Mouse (Mus musculus): ENCODE results near the gene Rad51b. TPM values are rescaled to one million over a fixed set of nuclear protein-coding genes. Genes with fewer than 3 reads are reported as not detected.

Rad51b gene
- total and polyA plus RNA-seq, 3 experiments = 0.47 to 0.50 (median 0.49) TPM

- H3K9ac ChIP-seq (ENCODE audit: low read depth, low read length) = no peak overlapping the region
- DNase-seq = no peak
- H3K79me2 ChIP-seq (replicated peaks; ENCODE audit: control insufficient read depth, insufficient read depth, low read length) = no peaks in the 10 kb centered on the region
- TF ChIP-seq CTCF (IDR thresholded peaks at IDR 0.05) (no peak), EP300 (IDR thresholded peaks at IDR 0.05; ENCODE audit: insufficient read depth, low read depth, low read length) (no peak), POLR2A (IDR thresholded peaks at IDR 0.05; ENCODE audit: insufficient read depth, low read depth, low read length) (no peak)
- no peaks in the 10 kb centered on the region for H3K27me3 ChIP-seq (ENCODE audit: control insufficient read depth, insufficient read depth, low read length)
- WGBS = 100% methylated on average over 1 of the region's 1 CpGs
- H3K4me1 ChIP-seq (ENCODE audit: control insufficient read depth, insufficient read depth, low read length) = peaks cover under 1% of the 10 kb centered on the region; the same call in 1 of the 2 replicates
- H3K27ac ChIP-seq = no peak overlapping the region
- no peaks in the 10 kb centered on the region for H3K36me3 ChIP-seq (ENCODE audit: control insufficient read depth, insufficient read depth, low read length)
- intact Hi-C loops (cut with DNase I) = no loop called here
- no peak overlapping the region for H3K4me3 ChIP-seq
Measured at GRCm38 (mm10) chr12:79803670-79804069, 506.6 kb downstream of the Rad51b start.

GRCm38 (mm10) chr12:79804776-79805524 lies 507.9 kb downstream of the Rad51b start:
- Histone ChIP-seq H3K4me3 (no peak overlapping the region), H3K9ac (ENCODE audit: low read depth, low read length) (no peak overlapping the region), H3K27me3 (ENCODE audit: control insufficient read depth, insufficient read depth, low read length) (no peaks in the 10 kb centered on the region), H3K27ac (no peak overlapping the region), H3K4me1 (ENCODE audit: control insufficient read depth, insufficient read depth, low read length) (peaks cover 2% of the 10 kb centered on the region), H3K36me3 (ENCODE audit: control insufficient read depth, insufficient read depth, low read length) (no peaks in the 10 kb centered on the region), H3K79me2 (replicated peaks; ENCODE audit: control insufficient read depth, insufficient read depth, low read length) (no peaks in the 10 kb centered on the region)
- no peak for TF ChIP-seq POLR2A (IDR thresholded peaks at IDR 0.05; ENCODE audit: insufficient read depth, low read depth, low read length)
- TF ChIP-seq EP300 (IDR thresholded peaks at IDR 0.05; ENCODE audit: insufficient read depth, low read depth, low read length) = no peak
- TF ChIP-seq CTCF (IDR thresholded peaks at IDR 0.05) = no peak
- intact Hi-C loops (cut with DNase I) = no loop called here
- no peak for DNase-seq
- WGBS = 92% methylated on average over 8 of the region's 8 CpGs

- Histone ChIP-seq H3K27ac (no peak overlapping the region), H3K27me3 (ENCODE audit: control insufficient read depth, insufficient read depth, low read length) (no peaks in the 10 kb centered on the region), H3K9ac (ENCODE audit: low read depth, low read length) (no peak overlapping the region), H3K4me1 (ENCODE audit: control insufficient read depth, insufficient read depth, low read length) (peaks cover 2% of the 10 kb centered on the region), H3K79me2 (replicated peaks; ENCODE audit: control insufficient read depth, insufficient read depth, low read length) (no peaks in the 10 kb centered on the region), H3K36me3 (ENCODE audit: control insufficient read depth, insufficient read depth, low read length) (no peaks in the 10 kb centered on the region), H3K4me3 (no peak overlapping the region)
- no peak for TF ChIP-seq CTCF (IDR thresholded peaks at IDR 0.05)
- TF ChIP-seq POLR2A (IDR thresholded peaks at IDR 0.05; ENCODE audit: insufficient read depth, low read depth, low read length) = no peak
- no peak for TF ChIP-seq EP300 (IDR thresholded peaks at IDR 0.05; ENCODE audit: insufficient read depth, low read depth, low read length)
- WGBS = 82% methylated on average over 4 of the region's 4 CpGs
- intact Hi-C loops (cut with DNase I) = no loop called here
- DNase-seq = no peak
Measured at GRCm38 (mm10) chr12:79806990-79807389, 509.9 kb downstream of the Rad51b start.

- no peak overlapping the region for H3K27ac ChIP-seq
- peaks cover 2% of the 10 kb centered on the region for H3K4me1 ChIP-seq (ENCODE audit: control insufficient read depth, insufficient read depth, low read length)
- no peak for TF ChIP-seq EP300 (IDR thresholded peaks at IDR 0.05; ENCODE audit: insufficient read depth, low read depth, low read length)
- no peak overlapping the region for H3K4me3 ChIP-seq
- no peak overlapping the region for H3K9ac ChIP-seq (ENCODE audit: low read depth, low read length)
- no peak for DNase-seq
- H3K27me3 ChIP-seq (ENCODE audit: control insufficient read depth, insufficient read depth, low read length) = no peaks in the 10 kb centered on the region
- H3K79me2 ChIP-seq (replicated peaks; ENCODE audit: control insufficient read depth, insufficient read depth, low read length) = no peaks in the 10 kb centered on the region
- 74% methylated on average over 10 of the region's 10 CpGs for WGBS
- no peaks in the 10 kb centered on the region for H3K36me3 ChIP-seq (ENCODE audit: control insufficient read depth, insufficient read depth, low read length)
- intact Hi-C loops (cut with DNase I) = no loop called here
Measured at GRCm38 (mm10) chr12:79807410-79807847, 510.3 kb downstream of the Rad51b start.

GRCm38 (mm10) chr12:79807938-79808401 lies 510.9 kb downstream of the Rad51b start:
- no peak overlapping the region for H3K9ac ChIP-seq (ENCODE audit: low read depth, low read length)
- no peaks in the 10 kb centered on the region for H3K36me3 ChIP-seq (ENCODE audit: control insufficient read depth, insufficient read depth, low read length)
- no peak overlapping the region for H3K4me3 ChIP-seq
- H3K27ac ChIP-seq = no peak overlapping the region
- TF ChIP-seq CTCF (IDR thresholded peaks at IDR 0.05) (no peak), EP300 (IDR thresholded peaks at IDR 0.05; ENCODE audit: insufficient read depth, low read depth, low read length) (no peak), POLR2A (IDR thresholded peaks at IDR 0.05; ENCODE audit: insufficient read depth, low read depth, low read length) (no peak)
- no peaks in the 10 kb centered on the region for H3K27me3 ChIP-seq (ENCODE audit: control insufficient read depth, insufficient read depth, low read length)
- H3K79me2 ChIP-seq (replicated peaks; ENCODE audit: control insufficient read depth, insufficient read depth, low read length) = no peaks in the 10 kb centered on the region
- no peak for DNase-seq
- intact Hi-C loops (cut with DNase I) = no loop called here
- H3K4me1 ChIP-seq (ENCODE audit: control insufficient read depth, insufficient read depth, low read length) = peaks cover 2% of the 10 kb centered on the region
- WGBS = 96% methylated on average over 8 of the region's 8 CpGs

All from heart, adult 2 months (tissue).